Mouse (Mus musculus) stomach, embryonic 16.5 days (tissue): Measurements from ENCODE around the gene Emc4. TPM values are rescaled to one million over a fixed set of nuclear protein-coding genes. Genes with fewer than 3 reads are reported as not detected.

Experiments
- ATAC-seq: fragments of 200-750 bp; cut with Nextera tagmentation; 2 replicates; pipeline ENCODE4 v1.8.0; 2017; ENCODE audit warnings: moderate number of reproducible peaks, moderate TSS enrichment; ENCODE audit not compliant: insufficient read depth, low FRiP score
- H3K27ac ChIP-seq: fragments of 300-500 bp; sonication (generic); 2 replicates; pipeline ENCODE4 v1.5.1; 2014; ENCODE audit warnings: low read length
- H3K27me3 ChIP-seq: fragments of 300-500 bp; sonication (generic); 2 replicates; pipeline ENCODE4 v1.6.1; 2014; ENCODE audit warnings: low read length, control low read depth, mixed read lengths; ENCODE audit not compliant: control insufficient read depth, insufficient read depth
- H3K36me3 ChIP-seq: fragments of 300-500 bp; sonication (generic); 2 replicates; pipeline ENCODE4 v1.6.1; 2014; ENCODE audit warnings: low read length; ENCODE audit not compliant: control insufficient read depth, insufficient read depth
- H3K4me1 ChIP-seq: fragments of 300-500 bp; sonication (generic); 2 replicates; pipeline ENCODE4 v1.6.1; 2014; ENCODE audit warnings: low read length, control low read depth, mixed read lengths; ENCODE audit not compliant: control insufficient read depth, insufficient read depth
- H3K4me2 ChIP-seq: fragments of 300-500 bp; sonication (generic); 2 replicates; pipeline ENCODE4 v1.6.1; 2014; ENCODE audit warnings: low read depth, low read length, mixed read lengths
- H3K4me3 ChIP-seq: fragments of 300-500 bp; sonication (generic); replicated peaks from 2 replicates; pipeline ENCODE4 v1.5.1; 2014; ENCODE audit warnings: mild to moderate bottlenecking, low read length
- H3K9ac ChIP-seq: fragments of 300-500 bp; sonication (generic); 2 replicates; pipeline ENCODE4 v1.6.1; 2014; ENCODE audit warnings: low read length
- H3K9me3 ChIP-seq: fragments of 300-500 bp; sonication (generic); replicated peaks from 2 replicates; pipeline ENCODE4 v1.6.1; 2016; ENCODE audit warnings: low read length, control low read depth; ENCODE audit not compliant: control insufficient read depth
- WGBS: fragments of 180-500 bp; shearing (Covaris S2); extraction: QIAGEN DNeasy Blood & Tissue Kit; methylation state at CpG from one replicate; pipeline ENCODE4 v1.1.7; 2014; 5-methylcytosine and 5-hydroxymethylcytosine counted together
- polyA plus RNA-seq: library from polyadenylated mRNA; unstranded; fragments of >200 nt; fragmentation: Nextera tagmentation; extraction: Ambion mirVana; gene quantifications from 2 replicates; pipeline ENCODE4 v1.2.1, GENCODE M21; 2015

Gene Emc4
- polyA plus RNA-seq, 1 experiment from 2014 or later: 107 TPM

DNA sequence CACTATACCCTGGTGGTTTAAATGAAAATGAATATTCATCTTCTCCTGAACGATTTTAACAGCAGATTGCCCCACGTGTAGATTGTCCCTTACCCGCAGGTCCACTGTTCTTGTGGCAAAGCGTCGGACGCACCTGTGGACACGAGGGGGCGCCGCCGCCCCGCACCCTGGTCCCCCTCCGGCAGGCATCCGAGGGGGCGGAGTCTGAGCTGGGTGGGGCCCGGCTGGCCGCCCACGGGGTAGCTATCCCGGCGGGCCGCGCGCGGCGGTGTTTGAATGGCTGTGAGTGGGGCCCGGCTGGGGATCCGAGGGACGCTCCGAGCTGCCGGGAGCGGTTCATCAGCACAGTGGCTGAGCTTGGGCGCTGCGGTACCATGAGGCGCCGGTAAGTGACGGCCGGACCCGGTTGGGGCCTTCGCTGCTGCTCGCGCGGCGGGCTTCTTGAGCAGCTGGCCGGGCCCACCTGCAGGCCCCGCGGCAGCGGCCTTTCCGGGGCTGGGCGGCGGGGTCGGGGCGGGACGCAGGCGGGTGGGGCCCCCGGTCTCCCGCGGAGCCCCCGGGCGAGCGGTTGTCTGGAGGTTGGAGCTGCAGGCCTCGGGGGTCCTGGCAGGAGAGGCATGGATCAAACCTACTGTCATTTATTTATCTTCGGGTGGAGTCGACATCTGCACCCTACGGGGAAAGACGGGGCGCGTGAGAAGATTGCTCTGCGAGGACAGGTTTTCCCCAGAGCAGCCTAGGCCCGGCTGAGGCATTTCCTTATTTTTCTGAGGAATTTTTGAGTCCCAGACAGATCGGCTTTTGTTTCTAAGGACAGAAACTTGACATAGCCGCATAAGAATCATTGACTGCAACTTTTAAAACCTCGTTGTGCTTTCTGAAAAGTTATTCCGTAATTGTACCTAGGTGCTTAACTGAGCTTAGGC lies 11.4 kb upstream of the Emc4 start, which contains the start of gene Katnbl1:
TSS of gene Katnbl1 (plus strand) at position 239 of the 926 bp plus-strand sequence.
- ATAC-seq: peak; percentile 99
- Histone ChIP-seq H3K36me3 (no peaks in the 10 kb centered on the region), H3K4me3 (peak within 1 kb of the TSS; percentile 95), H3K4me1 (peaks cover 10% of the 10 kb centered on the region; the same call in 1 of the 2 replicates), H3K9me3 (no peaks in the 10 kb centered on the region), H3K27ac (peak within 1 kb of the TSS; percentile 92), H3K27me3 (no peaks in the 10 kb centered on the region), H3K4me2 (peak within 1 kb of the TSS; percentile 72), H3K9ac (peak within 1 kb of the TSS; percentile 98)
- under 1% methylated on average over 68 of the region's 72 CpGs for WGBS

DNA sequence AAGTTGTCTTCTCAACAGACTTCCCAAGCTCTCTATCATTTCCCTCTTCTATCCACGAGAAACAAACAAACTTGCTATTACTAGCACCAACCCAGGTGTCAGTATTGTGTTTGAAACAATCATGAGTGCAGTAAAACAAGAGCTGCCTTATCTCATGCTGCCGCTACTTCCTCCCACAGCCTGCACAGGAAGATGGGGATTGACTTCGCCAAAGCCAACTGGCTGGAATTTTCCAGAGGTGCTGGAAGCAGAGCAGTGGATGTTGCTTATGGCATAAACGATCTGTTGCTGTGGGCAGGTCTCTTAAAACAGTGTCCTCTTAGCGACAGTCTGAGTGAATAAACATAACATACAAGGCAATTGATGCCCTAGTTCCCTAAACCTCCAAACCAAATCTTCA lies 6.8 kb upstream of the Emc4 start:
- H3K9me3 ChIP-seq: no peaks in the 10 kb centered on the region
- H3K4me3 ChIP-seq: no peak overlapping the region
- H3K27ac ChIP-seq: no peak overlapping the region
- H3K36me3 ChIP-seq: no peaks in the 10 kb centered on the region
- no peaks in the 10 kb centered on the region for H3K4me1 ChIP-seq
- WGBS: 48% methylated on average over 5 of the region's 5 CpGs
- H3K9ac ChIP-seq: no peak overlapping the region
- ATAC-seq: no peak
- H3K4me2 ChIP-seq: no peak overlapping the region
- no peaks in the 10 kb centered on the region for H3K27me3 ChIP-seq

DNA sequence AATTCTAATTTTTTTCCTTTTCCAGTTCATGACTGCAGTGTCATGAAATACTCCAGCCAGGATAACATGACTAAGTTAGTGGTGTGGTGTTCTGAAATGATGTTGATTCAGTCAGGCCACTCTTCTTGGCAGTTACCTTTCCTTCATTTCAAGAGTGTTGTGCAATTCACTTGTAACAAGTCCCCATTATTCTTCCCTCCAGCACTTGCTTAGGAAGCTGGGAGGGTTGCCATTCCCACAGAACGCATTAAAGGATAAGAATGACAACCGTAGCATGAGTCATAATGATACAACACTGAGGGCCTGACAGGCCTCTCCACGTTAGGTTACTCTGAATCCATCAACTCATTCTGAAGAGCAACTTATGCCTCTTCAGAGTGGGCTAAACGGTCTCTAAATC lies 5.3 kb upstream of the Emc4 start:
- Histone ChIP-seq H3K4me2 (no peak overlapping the region), H3K27ac (no peak overlapping the region), H3K4me1 (no peaks in the 10 kb centered on the region), H3K36me3 (no peaks in the 10 kb centered on the region), H3K9me3 (no peaks in the 10 kb centered on the region), H3K9ac (no peak overlapping the region), H3K4me3 (no peak overlapping the region), H3K27me3 (no peaks in the 10 kb centered on the region)
- 57% methylated on average over 4 of the region's 4 CpGs for WGBS
- no peak for ATAC-seq

DNA sequence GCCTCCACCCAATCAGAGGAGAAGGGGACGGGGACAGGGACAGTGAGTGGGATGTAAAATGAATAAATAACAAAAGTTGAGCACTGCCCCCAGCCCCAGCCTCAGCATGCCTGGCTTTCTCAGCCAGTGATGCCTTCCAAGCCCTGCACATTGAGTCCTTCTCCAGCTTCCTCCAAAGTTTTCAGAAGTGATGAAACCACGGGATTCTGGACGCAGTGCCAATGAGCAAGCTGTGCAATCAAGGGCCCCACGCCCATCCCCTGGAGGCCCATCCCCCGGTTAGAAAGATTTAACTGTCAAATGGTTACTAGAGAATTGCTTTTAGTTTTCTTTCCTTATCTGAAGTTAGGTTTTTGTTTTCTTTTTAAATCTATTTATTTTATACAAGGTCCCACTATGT lies 2.1 kb upstream of the Emc4 start:
- H3K4me3 ChIP-seq: no peak overlapping the region
- no peak overlapping the region for H3K27ac ChIP-seq
- WGBS: 66% methylated on average over 5 of the region's 5 CpGs
- H3K9me3 ChIP-seq: no peaks in the 10 kb centered on the region
- H3K9ac ChIP-seq: no peak overlapping the region
- H3K4me2 ChIP-seq: no peak overlapping the region
- peaks cover 8% of the 10 kb centered on the region for H3K4me1 ChIP-seq
- H3K36me3 ChIP-seq: no peaks in the 10 kb centered on the region
- no peaks in the 10 kb centered on the region for H3K27me3 ChIP-seq
- no peak for ATAC-seq

DNA sequence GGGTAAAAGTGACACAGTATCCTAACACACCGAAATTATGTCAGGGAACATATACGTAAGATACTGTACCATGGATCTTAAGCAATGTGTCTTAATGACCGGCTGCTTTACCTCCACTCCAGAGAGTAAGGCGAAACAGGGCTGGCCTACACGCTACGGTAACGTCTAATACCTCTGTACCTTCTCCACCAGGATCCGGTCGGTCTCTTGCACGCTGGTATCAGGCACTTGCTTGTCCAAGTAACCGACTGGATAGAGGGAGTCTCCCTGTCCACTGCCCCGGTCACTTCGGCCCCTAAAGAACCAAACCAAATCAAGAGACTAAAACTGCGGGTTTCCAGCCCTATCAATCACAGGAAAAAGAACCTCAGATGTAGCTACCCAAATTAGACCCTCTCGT lies 605 bp downstream of the Emc4 start:
- 14% methylated on average over 15 of the region's 15 CpGs for WGBS
- Histone ChIP-seq H3K4me1 (peaks cover 8% of the 10 kb centered on the region), H3K27ac (no peak overlapping the region; the same call in 1 of the 2 replicates), H3K9me3 (no peaks in the 10 kb centered on the region), H3K36me3 (peaks cover 11% of the 10 kb centered on the region), H3K4me2 (peak overlapping the region; percentile 82), H3K9ac (peak overlapping the region; percentile 88), H3K27me3 (no peaks in the 10 kb centered on the region), H3K4me3 (peak overlapping the region; percentile 84)
- ATAC-seq: no peak

DNA sequence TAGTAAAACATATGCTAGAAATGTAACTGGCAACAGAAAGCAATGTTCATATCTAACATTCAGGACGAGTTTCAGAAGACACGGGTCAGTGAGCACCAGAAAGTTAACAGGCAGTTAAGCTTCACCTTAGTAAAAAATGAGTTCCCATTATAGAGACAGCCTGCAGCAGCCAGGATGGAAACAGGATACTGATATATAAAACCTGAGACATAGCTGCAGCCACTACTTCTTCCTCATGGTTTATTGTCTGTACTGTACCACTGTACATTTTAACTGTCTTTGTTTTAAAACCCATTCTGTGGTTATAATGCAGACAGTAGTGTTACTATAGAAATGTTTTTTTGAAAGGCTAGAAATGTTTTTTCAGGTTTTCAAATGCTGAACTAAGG lies 7.1 kb downstream of the Emc4 start:
- Histone ChIP-seq H3K9me3 (no peaks in the 10 kb centered on the region), H3K4me3 (no peak overlapping the region), H3K27ac (no peak overlapping the region), H3K4me1 (no peaks in the 10 kb centered on the region), H3K27me3 (no peaks in the 10 kb centered on the region), H3K36me3 (peaks cover 19% of the 10 kb centered on the region), H3K4me2 (no peak overlapping the region), H3K9ac (no peak overlapping the region)
- WGBS: 83% methylated on average over 2 of the region's 2 CpGs
- ATAC-seq: no peak

DNA sequence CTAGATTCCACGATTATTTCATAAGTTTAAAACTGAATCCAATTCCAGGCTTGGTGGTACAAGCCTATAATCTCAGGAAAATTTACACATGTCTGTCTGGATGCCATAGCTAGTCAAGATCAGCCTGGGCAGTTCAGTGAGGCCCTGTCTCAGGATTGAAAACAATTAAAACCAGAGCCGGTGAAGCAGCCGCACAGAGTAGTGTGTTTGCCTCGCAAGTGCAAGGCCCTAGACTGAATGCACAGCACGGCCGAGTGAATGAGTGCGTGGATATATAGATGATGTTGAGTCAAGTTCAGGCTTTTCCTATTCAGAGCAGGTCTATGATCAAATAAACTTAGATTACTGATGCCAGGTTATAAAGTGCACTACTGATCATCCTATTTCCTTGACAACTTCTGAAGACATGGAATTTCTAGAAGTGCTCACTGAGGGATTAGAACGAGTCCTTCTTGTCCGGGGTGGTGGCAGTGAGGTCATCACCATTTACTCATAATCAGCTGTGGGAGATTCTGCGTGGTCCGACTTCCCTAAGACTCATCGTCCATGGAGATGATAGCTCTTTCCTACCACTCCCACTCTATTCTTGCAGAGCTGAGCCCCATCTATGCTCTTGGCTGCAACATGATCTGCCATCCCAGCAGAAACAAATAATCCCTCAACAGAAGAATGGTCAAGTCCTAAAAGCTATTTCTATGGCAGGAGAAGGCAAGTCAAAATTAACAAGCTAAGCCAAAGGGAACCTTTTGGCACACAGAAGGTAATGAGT lies 7.6 kb downstream of the Emc4 start:
- H3K4me3 ChIP-seq: no peak overlapping the region
- no peak overlapping the region for H3K4me2 ChIP-seq
- H3K9me3 ChIP-seq: no peaks in the 10 kb centered on the region
- H3K27ac ChIP-seq: no peak overlapping the region
- 80% methylated on average over 12 of the region's 12 CpGs for WGBS
- H3K9ac ChIP-seq: no peak overlapping the region
- H3K27me3 ChIP-seq: no peaks in the 10 kb centered on the region
- no peaks in the 10 kb centered on the region for H3K4me1 ChIP-seq
- ATAC-seq: no peak
- peaks cover 19% of the 10 kb centered on the region for H3K36me3 ChIP-seq

DNA sequence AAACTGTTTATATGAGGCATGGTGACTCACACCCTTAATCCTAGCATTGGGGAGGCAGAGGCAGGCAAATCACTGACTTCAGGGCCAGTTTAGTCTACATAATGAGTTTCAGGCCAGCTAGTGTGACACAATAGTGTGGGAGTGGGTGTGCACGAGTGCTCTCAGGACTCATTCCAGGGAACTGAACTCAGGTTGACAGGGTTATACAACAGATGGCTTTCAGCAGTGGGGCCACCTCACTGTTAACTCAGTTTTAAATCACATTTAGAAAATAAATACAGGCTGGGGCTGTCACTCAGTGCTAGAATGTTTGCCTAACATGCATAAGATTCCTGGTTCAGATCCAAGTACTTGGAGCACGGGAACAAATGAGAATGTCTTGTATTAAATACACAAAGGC lies 8.2 kb downstream of the Emc4 start:
- no peak overlapping the region for H3K4me3 ChIP-seq
- H3K4me2 ChIP-seq: no peak overlapping the region
- ATAC-seq: peak; percentile 47; the same call in 1 of the 2 replicates
- H3K9ac ChIP-seq: no peak overlapping the region
- no peaks in the 10 kb centered on the region for H3K9me3 ChIP-seq
- H3K27me3 ChIP-seq: no peaks in the 10 kb centered on the region
- no peak overlapping the region for H3K27ac ChIP-seq
- peaks cover 19% of the 10 kb centered on the region for H3K36me3 ChIP-seq
- no peaks in the 10 kb centered on the region for H3K4me1 ChIP-seq
- 49% methylated on average over 2 of the region's 2 CpGs for WGBS
